Mouse (Mus musculus): ENCODE data around the gene Mms19.
A peak's percentile ranks its signal among the peaks of the same experiment; 100 is the strongest.
"Not testable (repeated sequence)": the region's sequence is repeated elsewhere in the genome, so short reads cannot be mapped to it uniquely, and the experiment has no call there.

Mms19 gene

GRCm38 (mm10) chr19:41933179-41934086 lies 47.5 kb downstream of the Mms19 start, which contains the start of the genes Exosc1 and Zdhhc16:
TSS of gene Exosc1 (minus strand) at chr19:41933423.
TSS of gene Zdhhc16 (plus strand) at chr19:41933480.
- DNase-seq (ENCODE audit: low read depth, low spot score), result peak; percentile 98

- peak; percentile 31 for DNase-seq (ENCODE audit: low read depth, low spot score)
Observed at GRCm38 (mm10) chr19:41932686-41933085, 48.3 kb downstream of the Mms19 start.

- no peak for DNase-seq (ENCODE audit: low read depth, low spot score)
Observed at GRCm38 (mm10) chr19:41920412-41921067, 60.4 kb downstream of the Mms19 start.

- no peak for DNase-seq (ENCODE audit: low read depth, low spot score)
Observed at GRCm38 (mm10) chr19:41919471-41919870, 61.5 kb downstream of the Mms19 start.

GRCm38 (mm10) chr19:41916853-41917252 lies 64.1 kb downstream of the Mms19 start:
- DNase-seq (ENCODE audit: low read depth, low spot score), result no peak

GRCm38 (mm10) chr19:41915294-41915693 lies 65.7 kb downstream of the Mms19 start:
- no peak for DNase-seq (ENCODE audit: low read depth, low spot score)

GRCm38 (mm10) chr19:41914592-41914882 lies 66.4 kb downstream of the Mms19 start:
- not testable (repeated sequence) for DNase-seq (ENCODE audit: low read depth, low spot score)

GRCm38 (mm10) chr19:41913774-41914591 lies 67.0 kb downstream of the Mms19 start:
- DNase-seq (ENCODE audit: low read depth, low spot score), result no peak

- DNase-seq (ENCODE audit: low read depth, low spot score), result no peak
Observed at GRCm38 (mm10) chr19:41912121-41913080, 68.6 kb downstream of the Mms19 start.

GRCm38 (mm10) chr19:41911178-41912073 lies 69.5 kb downstream of the Mms19 start, which contains the start of gene Pgam1:
TSS of gene Pgam1 (plus strand) at chr19:41911923.
- peak; percentile 96 for DNase-seq (ENCODE audit: low read depth, low spot score)

GRCm38 (mm10) chr19:41910396-41910795 lies 70.6 kb downstream of the Mms19 start:
- DNase-seq (ENCODE audit: low read depth, low spot score), result no peak

- DNase-seq (ENCODE audit: low read depth, low spot score), result no peak
Observed at GRCm38 (mm10) chr19:41908736-41909135, 72.2 kb downstream of the Mms19 start.

- no peak for DNase-seq (ENCODE audit: low read depth, low spot score)
Observed at GRCm38 (mm10) chr19:41907079-41907760, 73.7 kb downstream of the Mms19 start.

GRCm38 (mm10) chr19:41906311-41907078 lies 74.5 kb downstream of the Mms19 start:
- no peak for DNase-seq (ENCODE audit: low read depth, low spot score)

GRCm38 (mm10) chr19:41905246-41905645 lies 75.7 kb downstream of the Mms19 start:
- no peak for DNase-seq (ENCODE audit: low read depth, low spot score)

GRCm38 (mm10) chr19:41902848-41903593 lies 77.9 kb downstream of the Mms19 start:
- DNase-seq (ENCODE audit: low read depth, low spot score), result no peak

- no peak for DNase-seq (ENCODE audit: low read depth, low spot score)
Observed at GRCm38 (mm10) chr19:41901696-41902095, 79.3 kb downstream of the Mms19 start.
